Mouse (Mus musculus): ENCODE results near the gene Ramp2. TPM values are rescaled to one million over a fixed set of nuclear protein-coding genes. Genes with fewer than 3 reads are reported as not detected.

Ramp2 gene
- polyA plus RNA-seq, 1 experiment: 20.5 TPM

GRCm38 (mm10) chr11:101229361-101229900 lies 16.4 kb upstream of the Ramp2 start:
- H3K27me3 ChIP-seq (ENCODE audit: control insufficient read depth, insufficient read depth, low read length): no peaks in the 10 kb centered on the region
- peaks cover 4% of the 10 kb centered on the region for H3K4me1 ChIP-seq (replicated peaks; ENCODE audit: control insufficient read depth, insufficient read depth, low read length)
- DNase-seq: no peak
- no peak overlapping the region for H3K4me3 ChIP-seq (ENCODE audit: control insufficient read depth, insufficient read depth, low read length)
- no peak for TF ChIP-seq POLR2A (IDR thresholded peaks at IDR 0.05; ENCODE audit: control insufficient read depth, extremely low read depth, insufficient read depth, low read length, poor library complexity)
- no peak for TF ChIP-seq CTCF (IDR thresholded peaks at IDR 0.05; ENCODE audit: borderline replicate concordance, control insufficient read depth, extremely low read depth, insufficient read depth, low read length, poor library complexity)
- no peaks in the 10 kb centered on the region for H3K36me3 ChIP-seq (ENCODE audit: control insufficient read depth, insufficient read depth, low read length)
- no peak overlapping the region for H3K27ac ChIP-seq (ENCODE audit: control insufficient read depth, insufficient read depth, low read length)
- 74% methylated on average over 8 of the region's 8 CpGs for WGBS

GRCm38 (mm10) chr11:101230061-101230511 lies 15.7 kb upstream of the Ramp2 start:
- DNase-seq: no peak
- H3K27ac ChIP-seq (ENCODE audit: control insufficient read depth, insufficient read depth, low read length): no peak overlapping the region
- peaks cover 4% of the 10 kb centered on the region for H3K4me1 ChIP-seq (replicated peaks; ENCODE audit: control insufficient read depth, insufficient read depth, low read length)
- H3K4me3 ChIP-seq (ENCODE audit: control insufficient read depth, insufficient read depth, low read length): no peak overlapping the region
- TF ChIP-seq POLR2A (IDR thresholded peaks at IDR 0.05; ENCODE audit: control insufficient read depth, extremely low read depth, insufficient read depth, low read length, poor library complexity) (no peak), CTCF (IDR thresholded peaks at IDR 0.05; ENCODE audit: borderline replicate concordance, control insufficient read depth, extremely low read depth, insufficient read depth, low read length, poor library complexity) (no peak)
- H3K27me3 ChIP-seq (ENCODE audit: control insufficient read depth, insufficient read depth, low read length): no peaks in the 10 kb centered on the region
- no peaks in the 10 kb centered on the region for H3K36me3 ChIP-seq (ENCODE audit: control insufficient read depth, insufficient read depth, low read length)
- 91% methylated on average over 2 of the region's 2 CpGs for WGBS

GRCm38 (mm10) chr11:101230526-101230925 lies 15.3 kb upstream of the Ramp2 start:
- no peak for TF ChIP-seq CTCF (IDR thresholded peaks at IDR 0.05; ENCODE audit: borderline replicate concordance, control insufficient read depth, extremely low read depth, insufficient read depth, low read length, poor library complexity)
- no peak for TF ChIP-seq POLR2A (IDR thresholded peaks at IDR 0.05; ENCODE audit: control insufficient read depth, extremely low read depth, insufficient read depth, low read length, poor library complexity)
- no peak overlapping the region for H3K27ac ChIP-seq (ENCODE audit: control insufficient read depth, insufficient read depth, low read length)
- WGBS: 92% methylated on average over 5 of the region's 5 CpGs
- H3K27me3 ChIP-seq (ENCODE audit: control insufficient read depth, insufficient read depth, low read length): no peaks in the 10 kb centered on the region
- no peaks in the 10 kb centered on the region for H3K36me3 ChIP-seq (ENCODE audit: control insufficient read depth, insufficient read depth, low read length)
- peaks cover under 1% of the 10 kb centered on the region; the same call in 1 of the 2 replicates for H3K4me1 ChIP-seq (replicated peaks; ENCODE audit: control insufficient read depth, insufficient read depth, low read length)
- H3K4me3 ChIP-seq (ENCODE audit: control insufficient read depth, insufficient read depth, low read length): no peak overlapping the region
- DNase-seq: no peak

- Histone ChIP-seq H3K4me1 (replicated peaks; ENCODE audit: control insufficient read depth, insufficient read depth, low read length) (no peaks in the 10 kb centered on the region), H3K4me3 (ENCODE audit: control insufficient read depth, insufficient read depth, low read length) (no peak overlapping the region), H3K36me3 (ENCODE audit: control insufficient read depth, insufficient read depth, low read length) (no peaks in the 10 kb centered on the region), H3K27ac (ENCODE audit: control insufficient read depth, insufficient read depth, low read length) (no peak overlapping the region), H3K27me3 (ENCODE audit: control insufficient read depth, insufficient read depth, low read length) (no peaks in the 10 kb centered on the region)
- 22% methylated on average over 18 of the region's 18 CpGs for WGBS
- no peak for DNase-seq
- TF ChIP-seq POLR2A (IDR thresholded peaks at IDR 0.05; ENCODE audit: control insufficient read depth, extremely low read depth, insufficient read depth, low read length, poor library complexity) (no peak), CTCF (IDR thresholded peaks at IDR 0.05; ENCODE audit: borderline replicate concordance, control insufficient read depth, extremely low read depth, insufficient read depth, low read length, poor library complexity) (no peak)
These were observed 14.6 kb upstream of the Ramp2 start for GRCm38 (mm10) chr11:101230991-101231871.

GRCm38 (mm10) chr11:101232010-101232839 lies 13.6 kb upstream of the Ramp2 start:
- Histone ChIP-seq H3K27me3 (ENCODE audit: control insufficient read depth, insufficient read depth, low read length) (no peaks in the 10 kb centered on the region), H3K4me1 (replicated peaks; ENCODE audit: control insufficient read depth, insufficient read depth, low read length) (no peaks in the 10 kb centered on the region), H3K4me3 (ENCODE audit: control insufficient read depth, insufficient read depth, low read length) (no peak overlapping the region), H3K27ac (ENCODE audit: control insufficient read depth, insufficient read depth, low read length) (no peak overlapping the region), H3K36me3 (ENCODE audit: control insufficient read depth, insufficient read depth, low read length) (no peaks in the 10 kb centered on the region)
- TF ChIP-seq CTCF (IDR thresholded peaks at IDR 0.05; ENCODE audit: borderline replicate concordance, control insufficient read depth, extremely low read depth, insufficient read depth, low read length, poor library complexity): no peak
- no peak for DNase-seq
- WGBS: 46% methylated on average over 6 of the region's 6 CpGs

- 95% methylated on average over 1 of the region's 1 CpGs for WGBS
- DNase-seq: no peak
- Histone ChIP-seq H3K4me3 (ENCODE audit: control insufficient read depth, insufficient read depth, low read length) (no peak overlapping the region), H3K36me3 (ENCODE audit: control insufficient read depth, insufficient read depth, low read length) (no peaks in the 10 kb centered on the region), H3K27me3 (ENCODE audit: control insufficient read depth, insufficient read depth, low read length) (no peaks in the 10 kb centered on the region), H3K27ac (ENCODE audit: control insufficient read depth, insufficient read depth, low read length) (no peak overlapping the region), H3K4me1 (replicated peaks; ENCODE audit: control insufficient read depth, insufficient read depth, low read length) (no peaks in the 10 kb centered on the region)
- no peak for TF ChIP-seq CTCF (IDR thresholded peaks at IDR 0.05; ENCODE audit: borderline replicate concordance, control insufficient read depth, extremely low read depth, insufficient read depth, low read length, poor library complexity)
These were observed 12.6 kb upstream of the Ramp2 start for GRCm38 (mm10) chr11:101233240-101233639.

Data from thymus, adult 2 months (tissue).